Mouse (Mus musculus) brain, embryonic 14.5 days (tissue): ENCODE measurements around the gene Cmtm4. TPM values are rescaled to one million over a fixed set of nuclear protein-coding genes. Genes with fewer than 3 reads are reported as not detected.
A peak's percentile ranks its signal among the peaks of the same experiment; 100 is the strongest.

Experiments
- DNase-seq: peaks from one replicate; pipeline ENCODE4 v3.0.0-alpha.2; 2011; ENCODE audit warnings: low read depth
- CTCF ChIP-seq: fragments of 200-500 bp; IDR thresholded peaks from 2 replicates; pipeline ENCODE4 v1.5.1; 2012; ENCODE audit warnings: inconsistent platforms, mild to moderate bottlenecking, moderate library complexity, borderline replicate concordance; ENCODE audit not compliant: insufficient read depth, insufficient read length; ENCODE audit errors: extremely low read depth
- POLR2A ChIP-seq: fragments of 200-500 bp; IDR thresholded peaks from 2 replicates; pipeline ENCODE4 v1.6.1; 2012; ENCODE audit warnings: mild to moderate bottlenecking, inconsistent platforms, borderline replicate concordance; ENCODE audit not compliant: poor library complexity, insufficient read depth, insufficient read length, severe bottlenecking; ENCODE audit errors: extremely low read depth
- polyA plus RNA-seq: library from polyadenylated mRNA; depleted of rRNA; stranded (reverse); fragments of >200 nt; gene quantifications from 2 replicates; pipeline ENCODE4 v1.2.3, GENCODE M21; 2012

Cmtm4 gene
- polyA plus RNA-seq, 1 experiment, result 20.8 TPM

DNA sequence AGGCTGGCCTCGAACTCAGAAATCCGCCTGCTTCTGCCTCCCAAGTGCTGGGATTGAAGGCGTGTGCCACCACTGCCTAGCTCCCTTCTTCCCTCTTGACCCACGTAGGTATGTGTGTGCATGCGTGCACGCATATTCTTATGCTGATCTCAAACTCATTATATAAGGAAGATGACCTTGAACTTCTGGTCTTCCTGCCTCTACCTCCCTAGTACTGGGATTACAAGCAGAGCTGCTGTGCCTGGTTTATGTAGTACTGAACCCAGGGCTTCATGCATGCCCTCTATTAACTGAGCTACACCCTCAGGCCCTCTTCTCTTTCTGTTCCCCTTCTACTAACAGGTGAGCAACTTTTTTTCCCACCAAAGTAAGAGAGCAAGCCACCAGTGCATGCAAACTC lies 37.0 kb upstream of the Cmtm4 start:
- TF ChIP-seq POLR2A, result no peak
- no peak for TF ChIP-seq CTCF
- DNase-seq, result no peak

DNA sequence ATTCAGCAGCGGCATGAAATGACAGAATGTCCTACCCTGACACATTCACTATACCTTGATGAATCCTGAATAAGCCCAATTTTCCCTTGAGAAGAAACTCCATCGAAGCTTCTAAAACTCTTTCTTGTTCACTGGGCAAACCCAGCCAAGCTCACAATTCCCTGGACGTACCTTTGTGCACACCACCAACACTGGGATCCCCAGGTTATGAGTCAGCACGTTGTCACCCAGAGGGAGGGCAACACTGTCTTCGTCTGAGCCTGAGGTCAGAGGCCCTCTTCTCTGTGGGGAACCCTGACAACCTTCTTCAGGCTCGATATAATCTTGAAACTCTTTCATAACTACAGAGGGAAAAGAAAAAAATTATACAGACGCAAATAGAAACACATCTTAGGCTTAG lies 34.6 kb upstream of the Cmtm4 start:
- no peak for DNase-seq
- TF ChIP-seq CTCF (no peak), POLR2A (no peak)

DNA sequence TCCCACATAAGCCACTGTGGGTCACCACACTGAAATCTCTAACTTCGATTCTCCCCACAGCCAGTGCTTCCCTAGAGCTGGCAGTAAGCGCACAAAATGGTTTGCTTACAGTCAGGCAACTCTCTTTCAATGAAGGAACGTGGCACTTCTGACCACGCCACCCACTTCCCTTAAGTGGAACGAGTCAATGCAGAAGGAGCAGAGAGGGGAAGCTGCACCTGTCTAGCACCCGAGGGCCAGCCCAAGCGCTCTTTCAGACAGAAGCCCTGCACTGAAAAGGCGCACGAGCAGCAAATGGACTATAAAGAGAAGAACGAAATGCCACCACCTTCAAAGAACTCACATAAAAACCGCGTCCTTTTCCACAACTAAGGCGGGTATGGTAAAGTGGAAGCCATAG lies 32.1 kb upstream of the Cmtm4 start:
- TF ChIP-seq POLR2A (no peak), CTCF (no peak)
- DNase-seq, result no peak

DNA sequence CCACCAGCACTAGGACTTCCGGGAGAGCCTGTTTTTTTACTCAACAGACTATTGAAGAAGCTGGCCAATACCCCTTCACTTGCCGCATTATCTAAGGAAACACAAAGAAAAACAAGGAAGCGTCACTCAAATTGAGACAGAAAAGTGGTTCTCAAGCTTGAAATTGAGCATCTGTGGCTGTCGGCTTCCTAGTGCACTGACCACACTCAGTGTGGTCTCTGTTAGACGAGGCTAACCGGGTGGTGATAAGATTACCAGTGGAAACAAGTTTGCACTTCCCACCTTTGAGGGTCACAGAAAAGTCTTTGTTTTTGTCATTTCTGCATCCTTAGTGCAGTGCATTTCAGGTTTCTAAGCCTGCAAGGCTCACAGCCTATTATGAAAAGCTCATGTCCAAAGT lies 26.7 kb upstream of the Cmtm4 start:
- DNase-seq, result no peak
- TF ChIP-seq POLR2A (no peak), CTCF (no peak)

DNA sequence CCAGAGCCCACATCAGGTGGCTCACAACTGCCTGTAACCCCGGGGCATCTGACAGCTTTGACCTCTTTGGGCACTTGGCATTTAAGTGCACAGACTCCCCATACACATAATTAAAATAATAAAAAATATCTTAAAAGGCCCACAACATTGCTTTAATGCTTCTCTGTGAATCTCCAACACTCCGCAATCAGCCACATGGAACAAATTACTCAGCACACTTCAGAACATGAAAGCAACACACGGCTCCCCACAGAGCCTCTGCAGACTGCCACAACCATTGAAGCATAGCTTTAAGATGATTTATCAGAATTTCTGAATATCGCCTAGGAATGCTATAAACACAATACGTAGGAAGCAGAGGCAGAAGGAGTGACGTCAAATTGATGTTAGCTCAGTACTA lies 20.4 kb upstream of the Cmtm4 start:
- no peak for DNase-seq
- no peak for TF ChIP-seq POLR2A
- no peak for TF ChIP-seq CTCF

DNA sequence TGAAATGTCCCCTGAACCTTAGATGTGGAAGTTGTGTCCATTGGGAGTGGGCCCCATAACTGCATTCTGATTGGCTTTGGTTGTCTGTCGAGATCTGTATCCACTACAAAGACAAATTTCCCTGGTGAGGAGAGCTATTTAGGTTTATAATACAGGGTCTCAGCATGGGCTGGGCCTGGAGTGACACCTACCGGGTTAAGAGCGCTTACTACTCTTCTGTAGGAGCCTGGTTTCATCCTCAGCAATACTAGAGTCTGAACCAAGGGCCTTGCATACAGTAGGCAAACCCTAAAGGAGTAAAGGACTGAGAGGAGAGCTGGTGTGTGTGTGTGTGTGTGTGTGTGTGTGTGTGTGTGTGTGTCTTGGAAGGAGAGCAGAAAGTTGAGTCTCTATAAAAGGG lies 18.6 kb upstream of the Cmtm4 start:
- peak; percentile 24 for DNase-seq
- TF ChIP-seq POLR2A, result no peak
- no peak for TF ChIP-seq CTCF

DNA sequence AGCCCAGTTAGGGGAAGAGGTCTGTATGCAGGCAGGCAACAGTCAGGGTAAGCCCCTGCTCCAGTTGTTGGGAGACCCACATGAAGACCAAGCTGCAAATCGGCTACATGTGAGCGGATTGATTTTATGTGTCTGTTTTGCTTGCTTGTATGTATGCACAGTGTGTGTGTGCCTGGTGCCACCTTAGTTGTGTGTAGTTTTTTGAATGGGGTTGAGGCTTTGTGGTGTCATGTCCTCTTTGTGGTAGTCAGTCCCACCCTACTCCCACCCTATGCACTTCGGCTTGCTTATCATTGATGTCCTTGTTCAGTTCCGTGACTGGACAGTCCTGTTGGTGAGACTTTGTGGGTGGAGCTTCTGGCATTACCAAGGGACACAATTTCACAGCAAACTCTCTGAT lies 18.2 kb upstream of the Cmtm4 start:
- TF ChIP-seq POLR2A (no peak), CTCF (no peak)
- no peak for DNase-seq

DNA sequence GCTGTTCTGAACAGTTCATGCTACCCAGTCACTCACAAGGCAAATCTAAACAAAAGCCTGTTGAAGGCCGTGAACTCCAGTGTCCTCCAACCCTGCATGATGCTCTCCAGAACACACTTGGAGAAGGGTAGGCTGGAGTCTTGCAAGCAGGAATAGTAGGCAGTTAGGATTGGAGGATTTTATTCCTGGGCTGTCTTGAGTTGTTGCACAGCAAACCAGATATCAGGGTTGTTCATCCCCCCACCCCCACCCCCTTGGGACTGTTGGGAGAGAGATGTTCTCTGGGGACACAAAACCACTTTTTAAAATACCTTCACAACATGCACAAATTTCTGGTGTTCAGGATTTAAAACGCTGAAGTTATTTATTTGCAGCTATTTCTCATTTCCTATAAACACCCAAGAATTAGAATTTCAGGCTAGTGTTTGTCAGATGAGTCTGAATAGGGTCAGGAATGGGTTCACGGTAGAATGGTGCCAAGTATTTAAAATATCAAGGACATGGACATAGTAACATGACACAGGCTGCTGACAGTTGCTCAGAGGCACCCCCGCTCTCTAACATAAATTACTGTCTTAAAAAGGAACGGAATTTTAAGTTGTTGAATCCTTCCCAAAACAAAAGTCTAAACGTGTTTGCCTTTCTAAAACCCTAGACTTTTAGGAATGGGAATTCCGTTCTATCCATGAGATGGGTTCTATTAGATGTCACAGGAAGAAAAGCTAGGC lies 17.4 kb upstream of the Cmtm4 start:
- no peak for TF ChIP-seq CTCF
- TF ChIP-seq POLR2A, result no peak

DNA sequence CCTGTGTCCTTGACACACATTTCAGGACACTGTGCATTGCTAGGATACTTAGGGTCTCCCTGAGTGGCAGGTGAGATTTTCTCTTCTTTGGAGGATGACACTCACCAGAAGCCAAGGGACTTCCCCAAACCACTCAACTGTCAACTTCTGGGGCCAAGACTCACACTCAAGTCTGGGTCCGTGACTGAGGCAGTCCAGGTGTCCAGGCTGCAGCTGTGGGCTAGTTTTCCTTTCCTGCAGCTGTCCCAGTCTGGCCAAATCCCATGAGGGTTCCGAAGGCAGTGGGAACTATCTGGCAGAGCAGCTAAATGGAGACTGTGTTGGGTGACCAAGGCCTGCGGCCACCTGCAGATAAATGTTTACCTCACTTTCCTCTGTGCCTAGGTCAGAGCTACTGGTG lies 16.4 kb upstream of the Cmtm4 start:
- DNase-seq, result no peak
- TF ChIP-seq POLR2A (no peak), CTCF (no peak)

More for the DNA sequence above, 17.4 kb upstream of the Cmtm4 start:
- DNase-seq, result no peak

DNA sequence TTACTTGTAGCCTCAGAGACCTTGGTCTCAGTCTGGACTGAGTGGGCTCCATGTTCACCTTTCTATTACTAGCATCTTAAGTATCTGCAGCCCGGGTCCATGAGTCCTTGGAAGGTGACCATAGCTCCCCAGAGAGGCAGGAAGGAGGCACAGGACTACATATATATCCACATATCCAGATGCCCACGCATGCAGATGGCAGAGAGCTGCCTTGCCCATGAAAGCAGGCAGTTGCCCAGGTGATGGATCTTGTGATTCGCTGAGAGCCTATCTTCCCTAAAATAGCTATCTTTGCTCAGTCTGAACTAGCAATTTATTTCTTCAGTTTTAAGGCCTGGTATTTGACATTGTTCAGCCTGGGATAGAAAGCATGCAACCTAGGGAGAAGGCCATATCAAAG lies 15.9 kb upstream of the Cmtm4 start:
- TF ChIP-seq POLR2A, result no peak
- no peak for TF ChIP-seq CTCF
- DNase-seq, result no peak

DNA sequence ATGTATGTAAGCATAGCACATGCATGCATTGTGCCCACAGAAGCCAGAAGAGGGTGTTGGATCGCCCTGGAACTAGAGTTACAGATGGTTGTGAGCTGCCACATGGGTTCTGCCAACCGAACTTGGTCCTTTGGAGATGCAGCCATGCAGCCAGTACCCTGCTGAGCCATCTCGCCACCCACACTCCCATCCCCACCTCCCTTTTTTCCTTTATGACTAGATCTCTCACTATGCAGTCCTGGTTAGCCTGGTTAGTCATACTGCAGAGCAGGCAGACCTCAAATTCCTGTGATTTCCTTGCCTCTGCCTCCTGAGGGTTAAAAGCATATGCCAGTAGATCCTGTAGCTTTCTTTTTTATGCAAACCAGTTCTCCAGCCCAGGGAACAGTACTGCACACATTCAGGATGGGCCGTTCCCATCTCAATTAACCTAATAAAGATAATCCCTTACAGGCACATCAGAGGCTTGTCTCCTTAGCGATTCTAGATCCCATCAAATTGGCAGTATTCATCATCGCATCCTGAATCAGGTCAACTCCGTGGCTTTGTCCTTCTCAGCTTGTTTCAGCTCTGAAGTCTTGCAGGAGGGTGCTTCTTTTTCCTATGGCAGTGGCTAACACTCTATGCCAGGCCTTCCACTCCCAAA lies 15.1 kb upstream of the Cmtm4 start:
- no peak for TF ChIP-seq CTCF
- TF ChIP-seq POLR2A, result no peak

More for the DNA sequence above, 15.1 kb upstream of the Cmtm4 start:
- no peak for DNase-seq
